Mouse (Mus musculus) bone marrow, adult 2 months (tissue): ENCODE data around the gene Arhgef17.

ENCODE experiments used
- CTCF ChIP-seq: fragments of 200-500 bp; IDR thresholded peaks from 2 replicates; pipeline ENCODE4 v1.5.1; 2011; ENCODE audit warnings: low read length, control low read depth; ENCODE audit not compliant: control insufficient read depth, insufficient read depth
- POLR2A ChIP-seq: fragments of 200-500 bp; IDR thresholded peaks from 2 replicates; pipeline ENCODE4 v1.6.1; 2011; ENCODE audit warnings: low read depth, mild to moderate bottlenecking, control low read depth, low read length, borderline replicate concordance; ENCODE audit not compliant: control insufficient read depth

- no peak for TF ChIP-seq CTCF
- no peak for TF ChIP-seq POLR2A
These were observed 38.5 kb downstream of the Arhgef17 start for GRCm38 (mm10) chr7:100893249-100894056.
